Mouse (Mus musculus) adrenal gland, postnatal 0 days (tissue): Measurements from ENCODE around the gene Mcub. TPM values are rescaled to one million over a fixed set of nuclear protein-coding genes. Genes with fewer than 3 reads are reported as not detected.

Experiments used
- polyA plus RNA-seq: library from polyadenylated mRNA; unstranded; fragments of >200 nt; fragmentation: Nextera tagmentation; extraction: Ambion mirVana; gene quantifications from 2 replicates; pipeline ENCODE4 v1.2.1, GENCODE M21; 2015

The Mcub gene
- polyA plus RNA-seq, result 27.1 and 32.1 TPM in 2 replicates

GRCm38 (mm10) chr3:129969432-129970395 lies at the start of gene Mcub:
Mcub (minus strand) TSS chr3:129970206.

GRCm38 (mm10) chr3:129901271-129901809 lies 68.7 kb downstream of the Mcub start, which contains the start of gene Casp6:
Casp6 (plus strand) TSS chr3:129901425.

GRCm38 (mm10) chr3:129878405-129879021 lies 91.5 kb downstream of the Mcub start, which contains the start of gene Pla2g12a:
Pla2g12a (plus strand) TSS chr3:129878606.

Other genes with a start within 250 kb of the Mcub start
- 0.82 and 1.5 TPM in 2 replicates for gene Egf, start 214.9 kb downstream of the Mcub start, polyA plus RNA-seq
- not detected in 2 replicates for gene Lrit3, start 166.2 kb downstream of the Mcub start, polyA plus RNA-seq
- gene Rrh, start 147.6 kb downstream of the Mcub start, polyA plus RNA-seq, result not detected in 2 replicates
- gene Gar1, start 138.8 kb downstream of the Mcub start, polyA plus RNA-seq, result 26.8 and 47.1 TPM in 2 replicates
- gene Cfi, start 134.3 kb downstream of the Mcub start, polyA plus RNA-seq, result 9.0 and 10.3 TPM in 2 replicates
- gene Pla2g12a, start 91.6 kb downstream of the Mcub start, polyA plus RNA-seq, result 36.0 and 71.0 TPM in 2 replicates
- 112 and 157 TPM in 2 replicates for gene Casp6, start 68.8 kb downstream of the Mcub start, polyA plus RNA-seq
- gene Sec24b, start 91.3 kb upstream of the Mcub start, polyA plus RNA-seq, result 14.0 and 23.3 TPM in 2 replicates
- gene Col25a1, start 161.3 kb upstream of the Mcub start, polyA plus RNA-seq, result 4.6 and 7.7 TPM in 2 replicates